Mouse (Mus musculus) brain, embryonic 14.5 days (tissue): ENCODE measurements around the gene Ripk3.

Experiments used
- CTCF ChIP-seq: fragments of 200-500 bp; IDR thresholded peaks from 2 replicates; pipeline ENCODE4 v1.5.1; 2012; ENCODE audit warnings: inconsistent platforms, mild to moderate bottlenecking, moderate library complexity, borderline replicate concordance; ENCODE audit not compliant: insufficient read depth, insufficient read length; ENCODE audit errors: extremely low read depth
- POLR2A ChIP-seq: fragments of 200-500 bp; IDR thresholded peaks from 2 replicates; pipeline ENCODE4 v1.6.1; 2012; ENCODE audit warnings: mild to moderate bottlenecking, inconsistent platforms, borderline replicate concordance; ENCODE audit not compliant: poor library complexity, insufficient read depth, insufficient read length, severe bottlenecking; ENCODE audit errors: extremely low read depth

GRCm38 (mm10) chr14:55783958-55784235, 4.8 kb downstream of the Ripk3 start, which contains the start of gene Adcy4:
- TF ChIP-seq POLR2A, result no peak
- TF ChIP-seq CTCF, result no peak
